Mouse (Mus musculus) intestine, embryonic 14.5 days (tissue): Measurements from ENCODE around the gene Plscr3. TPM values are rescaled to one million over a fixed set of nuclear protein-coding genes. Genes with fewer than 3 reads are reported as not detected.

ENCODE experiments used
- ATAC-seq: fragments of 200-750 bp; cut with Nextera tagmentation; replicated peaks from 2 replicates; pipeline ENCODE4 v1.8.0; 2017; ENCODE audit warnings: low read depth, moderate number of reproducible peaks, moderate TSS enrichment, moderate library complexity; ENCODE audit not compliant: low FRiP score, low TSS enrichment
- DNase-seq: peaks from one replicate; pipeline ENCODE4 v3.0.0-alpha.2; 2018; ENCODE audit warnings: low spot score
- H3K27ac ChIP-seq: fragments of 300-500 bp; sonication (generic); 2 replicates; pipeline ENCODE4 v1.5.1; 2014; ENCODE audit warnings: low read depth, mild to moderate bottlenecking, control low read depth
- H3K27me3 ChIP-seq: fragments of 300-500 bp; sonication (generic); replicated peaks from 2 replicates; pipeline ENCODE4 v1.6.1; 2014; ENCODE audit warnings: low read length, control low read depth; ENCODE audit not compliant: control insufficient read depth, insufficient read depth
- H3K36me3 ChIP-seq: fragments of 300-500 bp; sonication (generic); 2 replicates; pipeline ENCODE4 v1.6.1; 2014; ENCODE audit warnings: low read length, control low read depth; ENCODE audit not compliant: control insufficient read depth, insufficient read depth
- H3K4me1 ChIP-seq: fragments of 300-500 bp; sonication (generic); replicated peaks from 2 replicates; pipeline ENCODE4 v1.6.1; 2014; ENCODE audit warnings: low read length, control low read depth, mixed read lengths; ENCODE audit not compliant: control insufficient read depth, insufficient read depth
- H3K4me2 ChIP-seq: fragments of 300-500 bp; sonication (generic); 2 replicates; pipeline ENCODE4 v1.6.1; 2014; ENCODE audit warnings: low read length
- H3K4me3 ChIP-seq: fragments of 300-500 bp; sonication (generic); 2 replicates; pipeline ENCODE4 v1.5.1; 2014; ENCODE audit warnings: low read depth, low read length, control low read depth, mixed read lengths
- H3K9ac ChIP-seq: fragments of 300-500 bp; sonication (generic); 2 replicates; pipeline ENCODE4 v1.6.1; 2014; ENCODE audit warnings: mild to moderate bottlenecking, low read length
- H3K9me3 ChIP-seq: fragments of 300-500 bp; sonication (generic); 2 replicates; pipeline ENCODE4 v1.6.1; 2016; ENCODE audit warnings: low read length, control low read depth; ENCODE audit not compliant: control insufficient read depth
- WGBS: fragments of 180-500 bp; shearing (Covaris S2); extraction: QIAGEN DNeasy Blood & Tissue Kit; methylation state at CpG from one replicate; pipeline ENCODE4 v1.1.7; 2014; 5-methylcytosine and 5-hydroxymethylcytosine counted together
- polyA plus RNA-seq: library from polyadenylated mRNA; unstranded; fragments of >200 nt; fragmentation: Nextera tagmentation; extraction: Ambion mirVana; gene quantifications from 2 replicates; pipeline ENCODE4 v1.2.1, GENCODE M21; 2014

Gene Plscr3
- 92.1 and 94.4 TPM in 2 replicates for polyA plus RNA-seq

DNA sequence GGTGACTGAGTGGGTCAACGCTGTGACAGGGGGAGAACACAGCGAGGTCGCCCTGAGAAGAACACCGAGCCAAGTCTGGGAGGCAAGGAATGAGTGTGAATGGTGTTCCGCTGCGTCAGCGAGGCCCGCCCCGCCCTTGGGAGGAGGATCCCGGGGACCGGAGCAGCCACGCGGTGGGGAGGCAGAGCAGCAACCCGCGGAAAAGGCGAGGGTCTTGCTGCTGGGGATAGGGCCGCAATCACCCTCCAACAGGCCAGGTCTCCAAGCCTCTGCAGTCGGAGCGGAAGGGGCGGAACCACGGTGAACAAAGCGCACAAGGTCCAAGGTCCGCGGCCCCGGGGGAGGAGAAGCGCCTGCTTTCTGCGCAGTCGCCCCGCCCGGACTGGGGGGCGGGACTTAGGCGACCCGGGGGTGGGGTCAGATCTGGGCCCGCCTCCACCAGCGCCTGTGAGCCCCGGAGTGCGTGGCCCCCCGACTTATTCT lies at the start of gene Plscr3:
TSS of gene Plscr3 (plus strand) at position 179 of the 483 bp plus-strand sequence.
- WGBS: 1% methylated on average over 37 of the region's 38 CpGs
- Histone ChIP-seq H3K4me2 (peak within 1 kb of the TSS; percentile 91), H3K9ac (peak within 1 kb of the TSS; percentile 87), H3K4me1 (peaks cover 20% of the 10 kb centered on the region), H3K36me3 (peaks cover 32% of the 10 kb centered on the region), H3K4me3 (peak within 1 kb of the TSS; percentile 77), H3K9me3 (no peaks in the 10 kb centered on the region), H3K27me3 (no peaks in the 10 kb centered on the region), H3K27ac (peak within 1 kb of the TSS; percentile 96)
- DNase-seq (peak; percentile 97), ATAC-seq (peak; percentile 91)

DNA sequence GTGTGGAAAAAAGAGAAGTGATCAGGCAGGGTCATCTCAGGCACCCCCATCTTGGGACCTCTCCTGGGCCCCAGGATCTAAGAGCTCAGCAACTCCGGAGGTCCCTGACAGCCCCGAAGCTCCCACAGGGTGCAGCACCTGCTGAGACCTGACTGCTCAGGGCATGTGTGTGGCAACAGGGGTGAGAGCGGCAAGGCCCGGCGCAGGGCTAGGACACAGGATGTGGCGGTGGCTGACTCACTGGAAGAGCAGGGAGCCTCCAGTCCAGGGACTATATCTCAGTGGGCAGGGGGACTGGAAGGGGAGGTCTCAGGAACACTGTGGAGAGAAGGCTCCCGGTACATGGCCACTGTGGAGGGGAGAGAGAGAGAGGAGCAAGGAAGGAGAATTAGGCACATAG lies 48.3 kb upstream of the Plscr3 start:
- Histone ChIP-seq H3K27me3 (peaks cover 15% of the 10 kb centered on the region; the same call in 1 of the 2 replicates), H3K4me2 (no peak overlapping the region), H3K27ac (no peak overlapping the region), H3K9ac (no peak overlapping the region), H3K4me1 (peaks cover 29% of the 10 kb centered on the region), H3K9me3 (no peaks in the 10 kb centered on the region), H3K36me3 (no peaks in the 10 kb centered on the region), H3K4me3 (no peak overlapping the region)
- ATAC-seq (no peak), DNase-seq (no peak)
- WGBS: 74% methylated on average over 7 of the region's 7 CpGs

DNA sequence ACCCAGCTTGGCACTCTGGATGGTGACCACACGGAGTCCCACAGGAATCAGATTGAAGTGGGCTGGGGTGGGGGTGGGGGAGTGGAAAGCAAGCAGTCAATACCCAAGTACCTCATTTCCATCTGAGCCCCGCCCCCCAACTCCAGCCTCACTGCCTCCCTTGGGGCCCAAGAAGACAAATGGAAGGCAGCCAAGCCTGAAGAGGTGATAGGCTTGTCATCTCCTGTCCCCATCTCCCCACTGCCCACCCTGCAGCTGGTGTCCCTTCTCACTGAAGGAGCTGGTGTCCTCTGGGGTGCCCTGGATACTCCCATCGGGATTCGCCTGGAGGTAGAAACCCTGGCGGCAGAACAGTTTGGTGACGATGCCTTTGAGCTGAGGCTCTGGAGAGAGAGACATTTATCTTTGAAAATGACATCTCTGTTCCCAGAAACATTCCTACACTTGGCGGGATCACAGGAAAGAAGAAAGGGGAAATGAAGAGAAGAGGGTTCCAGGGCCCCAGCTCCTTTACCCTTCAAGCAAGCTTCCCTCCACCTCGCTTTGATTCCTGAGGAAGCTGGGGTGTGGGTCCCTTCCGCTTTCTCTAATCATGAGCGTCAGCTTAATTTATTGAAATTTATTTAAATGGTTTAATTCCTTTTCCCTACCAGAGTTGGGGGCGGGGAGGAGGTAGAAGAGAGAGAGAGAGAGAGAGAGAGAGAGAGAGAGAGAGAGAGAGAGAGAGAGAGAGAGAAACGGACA lies 46.6 kb upstream of the Plscr3 start:
- Histone ChIP-seq H3K36me3 (no peaks in the 10 kb centered on the region), H3K4me1 (peaks cover 40% of the 10 kb centered on the region), H3K27me3 (peaks cover 22% of the 10 kb centered on the region; the same call in 1 of the 2 replicates), H3K4me3 (peak overlapping the region; percentile 41; the same call in 1 of the 2 replicates), H3K9ac (no peak overlapping the region), H3K27ac (no peak overlapping the region), H3K4me2 (peak overlapping the region; percentile 82), H3K9me3 (no peaks in the 10 kb centered on the region)
- WGBS: 31% methylated on average over 12 of the region's 12 CpGs
- no peak for DNase-seq
- no peak for ATAC-seq

DNA sequence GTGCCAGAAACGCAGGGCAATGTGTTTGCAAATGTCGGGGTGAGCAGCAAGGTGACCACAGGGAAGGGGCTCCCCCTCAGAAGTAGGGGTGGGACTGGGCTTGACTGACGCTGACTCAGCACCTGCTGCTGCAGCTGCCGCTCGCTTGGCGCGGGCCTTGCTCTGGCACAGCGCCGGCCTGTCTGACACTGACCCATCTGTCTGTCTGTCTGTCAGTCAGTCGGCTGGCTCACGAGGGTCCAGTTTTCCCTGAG lies 46.1 kb upstream of the Plscr3 start:
- H3K9ac ChIP-seq: peak overlapping the region; percentile 48; the same call in 1 of the 2 replicates
- H3K27ac ChIP-seq: 0 out of 2 replicates have a peak overlapping the region, but pooled peaks have one; percentile 19
- ATAC-seq (no peak), DNase-seq (no peak)
- H3K4me3 ChIP-seq: peak overlapping the region; percentile 41
- peak overlapping the region; percentile 82 for H3K4me2 ChIP-seq
- H3K27me3 ChIP-seq: peaks cover 26% of the 10 kb centered on the region; the same call in 1 of the 2 replicates
- WGBS: 4% methylated on average over 11 of the region's 11 CpGs
- H3K36me3 ChIP-seq: no peaks in the 10 kb centered on the region
- H3K4me1 ChIP-seq: peaks cover 44% of the 10 kb centered on the region
- no peaks in the 10 kb centered on the region for H3K9me3 ChIP-seq

DNA sequence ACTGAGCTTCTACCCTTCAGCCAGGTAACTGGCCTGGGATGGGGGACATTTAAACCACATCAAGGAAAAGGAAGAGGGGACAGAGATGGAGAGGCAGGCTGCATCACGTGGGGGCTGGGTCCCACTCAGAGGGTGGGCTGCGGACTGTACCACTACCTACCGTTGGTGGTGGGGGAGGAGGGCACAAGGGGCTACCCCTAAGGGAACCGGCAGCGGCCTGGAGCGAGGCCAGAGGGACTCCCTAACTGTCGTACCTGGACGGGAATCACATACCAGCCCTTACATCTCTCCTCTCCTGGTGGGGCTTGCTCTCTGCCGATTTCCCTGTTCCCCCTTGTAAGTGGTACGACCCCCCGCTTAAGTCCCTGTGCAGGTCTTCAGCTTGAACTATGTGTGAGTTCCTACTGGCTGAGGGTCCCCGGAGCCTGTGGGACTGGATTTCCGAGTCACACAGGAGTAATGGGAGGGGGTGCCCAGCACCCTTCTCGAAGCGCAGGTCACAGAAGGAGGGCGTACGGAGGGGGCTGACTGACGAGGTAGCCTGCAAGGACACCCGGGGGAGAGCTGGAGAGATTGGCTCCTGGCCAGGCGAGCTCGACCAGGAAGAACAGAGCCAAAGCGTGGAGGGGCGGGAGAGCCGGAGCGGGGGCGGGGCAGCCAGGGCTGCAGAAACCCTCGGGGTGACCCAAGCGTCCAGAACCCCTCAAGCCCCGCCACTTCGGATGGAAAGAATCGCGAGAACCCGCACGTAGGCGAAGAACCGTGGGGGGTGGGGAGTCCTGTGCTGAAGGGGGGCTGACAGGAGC lies 45.6 kb upstream of the Plscr3 start:
- Histone ChIP-seq H3K4me3 (peak overlapping the region; percentile 41), H3K4me1 (peaks cover 44% of the 10 kb centered on the region), H3K9me3 (no peaks in the 10 kb centered on the region), H3K27me3 (peaks cover 31% of the 10 kb centered on the region), H3K27ac (peak overlapping the region; percentile 19; the same call in 1 of the 2 replicates), H3K4me2 (peak overlapping the region; percentile 82), H3K9ac (peak overlapping the region; percentile 48), H3K36me3 (no peaks in the 10 kb centered on the region)
- ATAC-seq: 0 out of 2 replicates have a peak, but pooled peaks have one; percentile 22
- WGBS: 1% methylated on average over 36 of the region's 36 CpGs
- peak; percentile 90 for DNase-seq

DNA sequence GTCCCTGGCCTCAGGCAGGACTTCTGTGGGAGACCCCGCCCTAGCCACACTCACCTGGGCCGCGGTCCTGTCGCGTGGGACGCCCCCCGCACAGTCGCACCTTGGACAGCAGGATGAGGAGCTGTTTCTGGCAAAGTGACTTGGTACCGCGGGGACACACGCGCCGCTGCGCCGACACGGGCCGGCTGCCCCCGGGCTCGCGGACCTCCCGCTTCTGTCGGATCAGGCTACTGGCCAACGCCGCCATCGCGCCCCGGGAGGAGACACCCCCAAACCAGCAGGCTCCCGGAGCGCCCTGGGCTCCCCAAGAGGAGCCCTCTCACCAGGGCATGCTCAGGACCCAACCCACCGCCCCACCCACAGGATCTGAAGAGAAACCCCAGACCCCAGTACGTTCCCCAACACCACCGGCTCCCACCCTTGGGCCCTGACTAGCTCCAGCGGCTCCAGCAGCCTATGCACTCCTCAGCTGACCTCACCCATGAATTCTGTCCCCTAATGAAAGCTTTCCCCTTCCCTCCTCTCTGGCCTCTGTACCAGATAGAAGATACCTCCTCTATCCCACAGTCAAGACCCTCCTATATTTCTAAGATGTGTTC lies 44.7 kb upstream of the Plscr3 start, which contains the start of gene Fgf11:
TSS of gene Fgf11 (minus strand) at position 479 of the 599 bp plus-strand sequence.
- under 1% methylated on average over 33 of the region's 33 CpGs for WGBS
- Histone ChIP-seq H3K4me3 (peak within 1 kb of the TSS; percentile 58), H3K9ac (peak within 1 kb of the TSS; percentile 48), H3K27me3 (peaks cover 38% of the 10 kb centered on the region), H3K36me3 (no peaks in the 10 kb centered on the region), H3K4me1 (peaks cover 44% of the 10 kb centered on the region), H3K27ac (peak within 1 kb of the TSS; percentile 19; the same call in 1 of the 2 replicates), H3K9me3 (no peaks in the 10 kb centered on the region), H3K4me2 (peak within 1 kb of the TSS; percentile 82)
- no peak for ATAC-seq
- DNase-seq: peak; percentile 59

DNA sequence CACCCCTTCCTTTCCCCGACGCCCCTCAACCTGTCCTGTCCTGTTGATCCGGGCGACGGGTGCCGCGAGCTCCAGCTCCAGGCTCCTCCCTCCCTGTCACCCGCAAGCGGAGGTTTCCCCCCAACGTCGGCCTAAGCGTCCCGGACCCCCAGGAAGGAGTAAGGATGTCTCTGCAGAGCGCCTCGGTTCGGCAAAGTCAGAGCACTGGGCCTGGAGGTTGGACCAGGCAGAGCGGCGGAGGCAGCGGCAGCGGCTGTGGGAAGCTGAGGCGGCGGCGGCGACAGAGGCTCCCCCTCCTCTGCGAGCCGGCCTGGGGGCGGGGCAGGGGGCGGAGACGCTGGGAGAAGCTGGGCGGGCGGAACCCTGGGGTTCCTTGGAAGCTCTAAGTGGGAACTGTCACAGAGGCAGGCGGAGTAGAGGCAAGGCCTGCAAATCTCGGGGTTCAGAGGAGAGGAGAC lies 43.5 kb upstream of the Plscr3 start:
- Histone ChIP-seq H3K9me3 (no peaks in the 10 kb centered on the region), H3K9ac (peak overlapping the region; percentile 42; the same call in 1 of the 2 replicates), H3K4me3 (peak overlapping the region; percentile 58), H3K27me3 (peaks cover 38% of the 10 kb centered on the region), H3K4me2 (peak overlapping the region; percentile 82), H3K4me1 (peaks cover 44% of the 10 kb centered on the region), H3K36me3 (no peaks in the 10 kb centered on the region), H3K27ac (no peak overlapping the region)
- DNase-seq: peak; percentile 89
- ATAC-seq: no peak
- under 1% methylated on average over 29 of the region's 33 CpGs for WGBS

DNA sequence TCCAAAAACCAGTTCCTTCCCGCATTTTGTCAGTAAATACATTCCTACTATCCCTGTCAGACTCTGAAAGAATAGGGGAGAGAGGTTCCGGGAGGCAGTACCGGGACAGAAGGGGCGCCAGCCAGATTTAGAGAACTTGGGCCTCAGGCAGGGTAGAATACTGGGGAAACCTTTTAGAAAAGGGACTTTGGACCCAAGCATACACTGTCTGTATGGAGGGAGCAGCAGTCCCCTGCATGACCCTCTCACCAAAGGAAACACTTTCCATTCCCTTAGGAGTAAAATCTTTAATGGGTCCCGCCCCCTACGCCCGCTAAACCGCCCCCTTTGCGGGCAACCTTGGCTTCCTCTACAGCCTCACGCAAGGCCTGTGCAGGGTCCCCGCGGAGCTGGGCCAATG lies 42.8 kb upstream of the Plscr3 start:
- Histone ChIP-seq H3K4me3 (peak overlapping the region; percentile 58), H3K4me2 (peak overlapping the region; percentile 82), H3K36me3 (no peaks in the 10 kb centered on the region), H3K9ac (peak overlapping the region; percentile 42), H3K4me1 (peaks cover 44% of the 10 kb centered on the region), H3K27ac (no peak overlapping the region), H3K27me3 (peaks cover 38% of the 10 kb centered on the region), H3K9me3 (no peaks in the 10 kb centered on the region)
- no peak for DNase-seq
- 3% methylated on average over 12 of the region's 12 CpGs for WGBS
- peak; percentile 16; the same call in 1 of the 2 replicates for ATAC-seq
